Mouse (Mus musculus) kidney, embryonic 16.5 days (tissue): ENCODE data around the gene Emp2. TPM values are rescaled to one million over a fixed set of nuclear protein-coding genes. Genes with fewer than 3 reads are reported as not detected.

Experiments used
- ATAC-seq: fragments of 200-750 bp; cut with Nextera tagmentation; 2 replicates; pipeline ENCODE4 v1.8.0; 2017; ENCODE audit warnings: moderate TSS enrichment; ENCODE audit not compliant: low FRiP score, low TSS enrichment
- H3K27ac ChIP-seq: fragments of 300-500 bp; sonication (generic); 2 replicates; pipeline ENCODE4 v1.5.1; 2014; ENCODE audit warnings: low read length
- H3K27me3 ChIP-seq: fragments of 300-500 bp; sonication (generic); 2 replicates; pipeline ENCODE4 v1.6.1; 2014; ENCODE audit warnings: low read length, control low read depth, mixed read lengths; ENCODE audit not compliant: insufficient read depth
- H3K36me3 ChIP-seq: fragments of 300-500 bp; sonication (generic); 2 replicates; pipeline ENCODE4 v1.6.1; 2014; ENCODE audit warnings: low read length, control low read depth, mixed read lengths; ENCODE audit not compliant: insufficient read depth
- H3K4me1 ChIP-seq: fragments of 300-500 bp; sonication (generic); 2 replicates; pipeline ENCODE4 v1.6.1; 2014; ENCODE audit warnings: low read length, control low read depth, mixed read lengths; ENCODE audit not compliant: insufficient read depth
- H3K4me2 ChIP-seq: fragments of 300-500 bp; sonication (generic); replicated peaks from 2 replicates; pipeline ENCODE4 v1.6.1; 2014; ENCODE audit warnings: low read depth, low read length
- H3K4me3 ChIP-seq: fragments of 300-500 bp; sonication (generic); 2 replicates; pipeline ENCODE4 v1.5.1; 2014; ENCODE audit warnings: mild to moderate bottlenecking, low read length
- H3K9ac ChIP-seq: fragments of 300-500 bp; sonication (generic); replicated peaks from 2 replicates; pipeline ENCODE4 v1.6.1; 2014; ENCODE audit warnings: low read length
- H3K9me3 ChIP-seq: fragments of 300-500 bp; sonication (generic); 2 replicates; pipeline ENCODE4 v1.6.1; 2016; ENCODE audit warnings: low read length, control low read depth
- WGBS: fragments of 180-500 bp; shearing (Covaris S2); extraction: QIAGEN DNeasy Blood & Tissue Kit; methylation state at CpG from one replicate; pipeline ENCODE4 v1.1.7; 2014; 5-methylcytosine and 5-hydroxymethylcytosine counted together
- microRNA-seq: library from miRNA; unstranded; fragments of <30 nt; microRNA quantifications from one replicate; pipeline ENCODE4, GENCODE M21; 2016
- polyA plus RNA-seq: library from polyadenylated mRNA; unstranded; fragments of >200 nt; fragmentation: Nextera tagmentation; extraction: Ambion mirVana; gene quantifications from 2 replicates; pipeline ENCODE4 v1.2.1, GENCODE M21; 2015

The Emp2 gene
- polyA plus RNA-seq, 1 experiment from 2014 or later: 28.7 TPM

- no peak overlapping the region for H3K4me2 ChIP-seq
- no peak for ATAC-seq
- no peaks in the 10 kb centered on the region for H3K27me3 ChIP-seq
- H3K9me3 ChIP-seq: no peaks in the 10 kb centered on the region
- H3K4me1 ChIP-seq: no peaks in the 10 kb centered on the region
- H3K9ac ChIP-seq: no peak overlapping the region
- H3K4me3 ChIP-seq: no peak overlapping the region
- WGBS: 27% methylated on average over 3 of the region's 3 CpGs
- no peak overlapping the region for H3K27ac ChIP-seq
- no peaks in the 10 kb centered on the region for H3K36me3 ChIP-seq
These were observed 41.5 kb downstream of the Emp2 start for GRCm38 (mm10) chr16:10272256-10272655.

- Histone ChIP-seq H3K4me2 (no peak overlapping the region), H3K27me3 (no peaks in the 10 kb centered on the region), H3K27ac (no peak overlapping the region), H3K9ac (no peak overlapping the region), H3K9me3 (no peaks in the 10 kb centered on the region), H3K36me3 (no peaks in the 10 kb centered on the region), H3K4me3 (no peak overlapping the region), H3K4me1 (no peaks in the 10 kb centered on the region)
- no peak for ATAC-seq
- whole genome bisulfite sequencing: 67% methylated on average over 1 of the region's 1 CpGs
These were observed 59.8 kb downstream of the Emp2 start for GRCm38 (mm10) chr16:10253993-10254392.

DNA sequence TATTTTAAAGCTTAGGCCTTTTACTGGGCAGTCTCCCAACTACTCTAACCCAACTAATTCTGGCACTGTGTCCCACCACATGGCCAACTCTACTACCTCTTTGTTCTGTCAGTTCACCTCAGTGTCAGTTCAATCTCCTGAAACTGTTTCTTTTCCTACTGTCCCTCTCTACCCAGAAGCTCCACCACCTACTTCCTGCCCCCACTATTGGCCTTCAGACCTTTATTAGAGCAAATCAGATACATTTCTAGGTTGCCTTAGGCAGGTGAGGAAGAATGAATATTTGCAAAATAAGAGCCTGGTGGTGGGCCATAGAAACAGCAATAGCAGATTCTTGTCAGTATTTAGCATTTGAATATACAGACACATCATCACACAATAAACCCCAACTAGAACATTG, 77.2 kb downstream of the Emp2 start:
- H3K9me3 ChIP-seq: no peaks in the 10 kb centered on the region
- no peak overlapping the region for H3K4me3 ChIP-seq
- H3K9ac ChIP-seq: no peak overlapping the region
- no peak for ATAC-seq
- no peaks in the 10 kb centered on the region for H3K36me3 ChIP-seq
- no peak overlapping the region for H3K27ac ChIP-seq
- H3K27me3 ChIP-seq: no peaks in the 10 kb centered on the region
- no peak overlapping the region for H3K4me2 ChIP-seq
- H3K4me1 ChIP-seq: no peaks in the 10 kb centered on the region

Small RNA genes lying within 50 kb of the gene (microRNA-seq; reads per million reads assigned to microRNA genes)
- gene Gm22932: not detected

Other genes with a start within 250 kb of the Emp2 start
- gene Rpl39l, start 143.7 kb downstream of the Emp2 start, polyA plus RNA-seq: not detected in 2 replicates
- 1.3 and 1.4 TPM in 2 replicates for gene Atf7ip2, start 121.3 kb downstream of the Emp2 start, polyA plus RNA-seq
- 0.70 and 0.87 TPM in 2 replicates for gene Tekt5, start 81.5 kb upstream of the Emp2 start, polyA plus RNA-seq
- 69.9 and 71.8 TPM in 2 replicates for gene Nubp1, start 98.0 kb upstream of the Emp2 start, polyA plus RNA-seq
- gene Tvp23a, start 133.4 kb upstream of the Emp2 start, polyA plus RNA-seq: 14.3 and 16.3 TPM in 2 replicates
- gene Ciita, start 166.1 kb upstream of the Emp2 start, polyA plus RNA-seq: 0.80 TPM in 2 replicates
- 7.1 and 14.1 TPM in 2 replicates for gene Dexi, start 229.1 kb upstream of the Emp2 start, polyA plus RNA-seq
- 32.1 and 35.6 TPM in 2 replicates for gene Clec16a, start 231.4 kb upstream of the Emp2 start, polyA plus RNA-seq